Mouse (Mus musculus) liver, adult 2 months (tissue): ENCODE measurements around the gene Rab26. TPM values are rescaled to one million over a fixed set of nuclear protein-coding genes. Genes with fewer than 3 reads are reported as not detected.

Source experiments
- DNase-seq: peaks from one replicate; pipeline ENCODE4 v3.0.0-alpha.2; 2011; ENCODE audit warnings: low read depth, low spot score; ENCODE audit errors: extremely low read depth
- H3K27ac ChIP-seq: fragments of 200-500 bp; replicated peaks from 2 replicates; pipeline ENCODE4 v1.5.1; 2012; ENCODE audit warnings: low read depth, mild to moderate bottlenecking, control low read depth, inconsistent platforms, low read length; ENCODE audit not compliant: insufficient read depth
- H3K27me3 ChIP-seq: fragments of 200-500 bp; 2 replicates; pipeline ENCODE4 v1.6.1; 2012; ENCODE audit warnings: mild to moderate bottlenecking, moderate library complexity, low read length, inconsistent platforms; ENCODE audit not compliant: control insufficient read depth, insufficient read depth
- H3K36me3 ChIP-seq: fragments of 200-500 bp; 2 replicates; pipeline ENCODE4 v1.6.1; 2012; ENCODE audit warnings: low read length, inconsistent platforms; ENCODE audit not compliant: control insufficient read depth, insufficient read depth
- H3K4me1 ChIP-seq: fragments of 200-500 bp; 2 replicates; pipeline ENCODE4 v1.6.1; 2011; ENCODE audit warnings: low read length; ENCODE audit not compliant: control insufficient read depth, insufficient read depth
- H3K4me3 ChIP-seq: fragments of 200-500 bp; 2 replicates; pipeline ENCODE4 v1.5.1; 2011; ENCODE audit warnings: low read depth, mild to moderate bottlenecking, control low read depth, low read length, moderate library complexity; ENCODE audit not compliant: insufficient read depth
- H3K79me2 ChIP-seq: fragments of 200-500 bp; 2 replicates; pipeline ENCODE4 v1.6.1; 2012; ENCODE audit warnings: inconsistent platforms, mild to moderate bottlenecking, low read length, moderate library complexity; ENCODE audit not compliant: control insufficient read depth, insufficient read depth
- H3K9ac ChIP-seq: fragments of 200-500 bp; 2 replicates; pipeline ENCODE4 v1.6.1; 2012; ENCODE audit warnings: low read depth, mild to moderate bottlenecking, control low read depth, inconsistent platforms, low read length
- CTCF ChIP-seq: fragments of 200-500 bp; IDR thresholded peaks from 2 replicates; pipeline ENCODE4 v1.5.1; 2011; ENCODE audit warnings: low read depth, low read length, control low read depth
- POLR2A ChIP-seq: fragments of 200-500 bp; IDR thresholded peaks from 2 replicates; pipeline ENCODE4 v1.6.1; 2011; ENCODE audit warnings: low read length, control low read depth; ENCODE audit not compliant: insufficient read depth; ENCODE audit errors: extremely low read depth
- WGBS: fragments of 180-500 bp; shearing (Covaris S2); methylation state at CpG from one replicate; pipeline ENCODE4 v1.1.7; 2018; 5-methylcytosine and 5-hydroxymethylcytosine counted together
- polyA plus RNA-seq: library from polyadenylated mRNA; depleted of rRNA; stranded (reverse); fragments of >200 nt; gene quantifications from 2 replicates; pipeline ENCODE4 v1.2.3, GENCODE M21; 2012
- total RNA-seq: library from RNA; depleted of rRNA; stranded (reverse); fragments of >200 nt; gene quantifications from 2 replicates; pipeline ENCODE4 v1.2.3, GENCODE M21; 2014

The Rab26 gene
- total and polyA plus RNA-seq, 2 experiments, result 0.37 to 0.40 TPM

- H3K4me1 ChIP-seq, result no peaks in the 10 kb centered on the region
- no peak overlapping the region for H3K27ac ChIP-seq
- H3K36me3 ChIP-seq, result peaks cover 4% of the 10 kb centered on the region; the same call in 1 of the 2 replicates
- H3K27me3 ChIP-seq, result no peaks in the 10 kb centered on the region
- H3K9ac ChIP-seq, result no peak overlapping the region
- TF ChIP-seq CTCF, result no peak
- no peak for TF ChIP-seq POLR2A
- H3K79me2 ChIP-seq, result no peaks in the 10 kb centered on the region
- DNase-seq, result no peak
- WGBS, result 96% methylated on average over 30 of the region's 30 CpGs
- no peak overlapping the region for H3K4me3 ChIP-seq
These were observed 28.6 kb downstream of the Rab26 start for GRCm38 (mm10) chr17:24505286-24505955.

GRCm38 (mm10) chr17:24504085-24504484 lies 29.9 kb downstream of the Rab26 start:
- Histone ChIP-seq H3K27me3 (no peaks in the 10 kb centered on the region), H3K4me1 (no peaks in the 10 kb centered on the region), H3K27ac (no peak overlapping the region), H3K4me3 (no peak overlapping the region), H3K9ac (no peak overlapping the region), H3K79me2 (no peaks in the 10 kb centered on the region), H3K36me3 (peaks cover 2% of the 10 kb centered on the region; the same call in 1 of the 2 replicates)
- TF ChIP-seq POLR2A (no peak), CTCF (no peak)
- no peak for DNase-seq
- 87% methylated on average over 10 of the region's 10 CpGs for WGBS

- Histone ChIP-seq H3K4me1 (no peaks in the 10 kb centered on the region), H3K9ac (no peak overlapping the region), H3K27me3 (no peaks in the 10 kb centered on the region), H3K36me3 (no peaks in the 10 kb centered on the region), H3K4me3 (no peak overlapping the region), H3K27ac (no peak overlapping the region), H3K79me2 (no peaks in the 10 kb centered on the region)
- no peak for DNase-seq
- no peak for TF ChIP-seq POLR2A
- TF ChIP-seq CTCF, result 0 out of 2 replicates have a peak, but pooled peaks have one; percentile 7
- 57% methylated on average over 11 of the region's 11 CpGs for WGBS
These were observed 31.8 kb downstream of the Rab26 start for GRCm38 (mm10) chr17:24502208-24502607.

- Histone ChIP-seq H3K27me3 (no peaks in the 10 kb centered on the region), H3K4me3 (no peak overlapping the region), H3K36me3 (no peaks in the 10 kb centered on the region), H3K9ac (no peak overlapping the region), H3K79me2 (no peaks in the 10 kb centered on the region), H3K27ac (no peak overlapping the region), H3K4me1 (no peaks in the 10 kb centered on the region)
- TF ChIP-seq POLR2A (no peak), CTCF (no peak)
- no peak for DNase-seq
- 100% methylated on average over 1 of the region's 1 CpGs for WGBS
These were observed 38.0 kb downstream of the Rab26 start for GRCm38 (mm10) chr17:24496026-24496425.

- Histone ChIP-seq H3K79me2 (no peaks in the 10 kb centered on the region), H3K27ac (no peak overlapping the region), H3K36me3 (no peaks in the 10 kb centered on the region), H3K4me3 (no peak overlapping the region), H3K27me3 (no peaks in the 10 kb centered on the region), H3K4me1 (no peaks in the 10 kb centered on the region), H3K9ac (no peak overlapping the region)
- DNase-seq, result no peak
- TF ChIP-seq CTCF (no peak), POLR2A (no peak)
- WGBS, result 80% methylated on average over 3 of the region's 3 CpGs
These were observed 38.6 kb downstream of the Rab26 start for GRCm38 (mm10) chr17:24495443-24495842.

GRCm38 (mm10) chr17:24494627-24495335 lies 39.2 kb downstream of the Rab26 start:
- no peaks in the 10 kb centered on the region for H3K27me3 ChIP-seq
- DNase-seq, result no peak
- 63% methylated on average over 2 of the region's 2 CpGs for WGBS
- H3K79me2 ChIP-seq, result no peaks in the 10 kb centered on the region
- no peak overlapping the region for H3K27ac ChIP-seq
- H3K4me3 ChIP-seq, result no peak overlapping the region
- H3K36me3 ChIP-seq, result no peaks in the 10 kb centered on the region
- H3K4me1 ChIP-seq, result no peaks in the 10 kb centered on the region
- TF ChIP-seq CTCF, result peak; percentile 33; the same call in 1 of the 2 replicates
- no peak for TF ChIP-seq POLR2A
- H3K9ac ChIP-seq, result no peak overlapping the region
